Mouse (Mus musculus) stomach, postnatal 0 days (tissue): ENCODE measurements around the gene Hjurp.

Experiments used
- CTCF ChIP-seq: IDR thresholded peaks from 2 replicates; pipeline ENCODE4 v1.5.1; 2016; ENCODE audit warnings: antibody characterized with exemption, low read depth, mild to moderate bottlenecking, moderate library complexity
- EP300 ChIP-seq: optimal IDR thresholded peaks from 2 replicates; pipeline ENCODE3; 2016; ENCODE audit warnings: antibody characterized with exemption

GRCm38 (mm10) chr1:88223591-88223990 is 53.8 kb downstream of the Hjurp start:
- no peak for TF ChIP-seq CTCF
- TF ChIP-seq EP300, result no peak
